Mouse (Mus musculus) thymus, adult 2 months (tissue): Measurements from ENCODE around the gene Glipr2. TPM values are rescaled to one million over a fixed set of nuclear protein-coding genes. Genes with fewer than 3 reads are reported as not detected.

ENCODE experiments used
- DNase-seq: peaks from one replicate; pipeline ENCODE4 v3.0.0; 2021
- H3K27ac ChIP-seq: fragments of 200-500 bp; 2 replicates; pipeline ENCODE4 v1.5.1; 2012; ENCODE audit warnings: low read length, control low read depth; ENCODE audit not compliant: control insufficient read depth, insufficient read depth
- H3K27me3 ChIP-seq: fragments of 200-500 bp; 2 replicates; pipeline ENCODE4 v1.6.1; 2012; ENCODE audit warnings: mild to moderate bottlenecking, low read length, moderate library complexity, mixed read lengths; ENCODE audit not compliant: control insufficient read depth, insufficient read depth
- H3K36me3 ChIP-seq: fragments of 200-500 bp; 2 replicates; pipeline ENCODE4 v1.6.1; 2012; ENCODE audit warnings: mild to moderate bottlenecking, low read length, moderate library complexity; ENCODE audit not compliant: control insufficient read depth, insufficient read depth
- H3K4me1 ChIP-seq: fragments of 200-500 bp; replicated peaks from 2 replicates; pipeline ENCODE4 v1.6.1; 2012; ENCODE audit warnings: low read length; ENCODE audit not compliant: control insufficient read depth, insufficient read depth
- H3K4me3 ChIP-seq: fragments of 200-500 bp; 2 replicates; pipeline ENCODE4 v1.5.1; 2012; ENCODE audit warnings: mild to moderate bottlenecking, low read length, control low read depth, moderate library complexity; ENCODE audit not compliant: control insufficient read depth, insufficient read depth
- CTCF ChIP-seq: fragments of 200-500 bp; IDR thresholded peaks from 2 replicates; pipeline ENCODE4 v1.5.1; 2012; ENCODE audit warnings: mild to moderate bottlenecking, control low read depth, low read length, moderate library complexity, borderline replicate concordance; ENCODE audit not compliant: control insufficient read depth, poor library complexity, insufficient read depth; ENCODE audit errors: extremely low read depth
- POLR2A ChIP-seq: fragments of 200-500 bp; IDR thresholded peaks from 2 replicates; pipeline ENCODE4 v1.6.1; 2012; ENCODE audit warnings: mild to moderate bottlenecking, low read length, control low read depth, moderate library complexity; ENCODE audit not compliant: control insufficient read depth, poor library complexity, insufficient read depth; ENCODE audit errors: extremely low read depth
- WGBS: fragments of 180-500 bp; shearing (Covaris S2); methylation state at CpG from one replicate; pipeline ENCODE4 v1.1.7; 2018; 5-methylcytosine and 5-hydroxymethylcytosine counted together
- polyA plus RNA-seq: library from polyadenylated mRNA; depleted of rRNA; stranded (reverse); fragments of >200 nt; gene quantifications from 2 replicates; pipeline ENCODE4 v1.2.3, GENCODE M21; 2012

Glipr2 gene
- polyA plus RNA-seq, 1 experiment = 23.4 TPM

DNA sequence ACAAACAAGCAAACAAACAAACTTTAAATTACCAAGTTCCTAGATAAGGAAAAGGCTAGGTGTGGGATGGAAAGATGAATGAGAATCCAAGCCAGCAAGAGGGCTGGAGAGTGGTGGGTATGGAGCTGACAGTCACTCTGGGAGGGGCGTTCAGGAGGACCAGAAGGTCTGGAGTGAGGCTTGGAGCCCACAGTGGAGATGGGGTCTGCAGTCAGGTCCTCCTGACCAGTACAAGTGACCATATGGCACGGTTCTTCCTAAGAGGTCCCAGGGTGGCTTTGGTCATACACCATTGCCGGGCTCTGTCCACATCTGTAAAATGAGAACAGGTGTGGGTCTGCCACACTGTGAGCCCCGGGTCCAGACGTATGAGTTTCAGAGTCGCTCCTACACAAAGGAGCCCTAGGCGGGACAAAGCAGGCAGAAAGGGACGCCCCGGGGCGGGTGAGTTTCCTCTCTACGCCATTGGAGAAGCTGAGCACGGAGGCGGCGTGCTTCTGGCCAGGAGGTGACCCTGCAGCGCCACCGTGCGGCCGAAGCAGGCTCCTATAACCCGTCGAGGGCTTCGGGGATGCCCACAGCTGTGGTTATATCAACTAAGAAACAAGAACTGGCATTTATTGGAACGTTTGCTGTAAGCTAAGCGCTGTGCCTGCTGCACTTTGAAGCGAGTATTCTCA lies 25.0 kb downstream of the Glipr2 start:
- peak; percentile 95 for DNase-seq
- Histone ChIP-seq H3K36me3 (no peaks in the 10 kb centered on the region), H3K4me3 (peak overlapping the region; percentile 20), H3K27ac (no peak overlapping the region), H3K4me1 (peaks cover 3% of the 10 kb centered on the region), H3K27me3 (no peaks in the 10 kb centered on the region)
- TF ChIP-seq POLR2A = no peak
- peak; percentile 97 for TF ChIP-seq CTCF
- WGBS = 2% methylated on average over 24 of the region's 24 CpGs

GRCm38 (mm10) chr4:43983181-43983580 lies 26.0 kb downstream of the Glipr2 start, which contains the start of gene Ccin:
TSS of gene Ccin (plus strand) at chr4:43983483.
- no peak for TF ChIP-seq POLR2A
- TF ChIP-seq CTCF = no peak
- Histone ChIP-seq H3K27me3 (no peaks in the 10 kb centered on the region), H3K27ac (no peak within 1 kb of the TSS), H3K4me3 (no peak within 1 kb of the TSS), H3K36me3 (no peaks in the 10 kb centered on the region), H3K4me1 (peaks cover 3% of the 10 kb centered on the region)
- WGBS = 95% methylated on average over 11 of the region's 11 CpGs
- DNase-seq = no peak

- TF ChIP-seq CTCF = no peak
- no peak for TF ChIP-seq POLR2A
- peaks cover 3% of the 10 kb centered on the region for H3K4me1 ChIP-seq
- no peak for DNase-seq
- H3K27me3 ChIP-seq = no peaks in the 10 kb centered on the region
- H3K36me3 ChIP-seq = no peaks in the 10 kb centered on the region
- H3K4me3 ChIP-seq = no peak overlapping the region
- H3K27ac ChIP-seq = no peak overlapping the region
- 97% methylated on average over 22 of the region's 22 CpGs for WGBS
Measured at GRCm38 (mm10) chr4:43983756-43984155, 26.6 kb downstream of the Glipr2 start.

DNA sequence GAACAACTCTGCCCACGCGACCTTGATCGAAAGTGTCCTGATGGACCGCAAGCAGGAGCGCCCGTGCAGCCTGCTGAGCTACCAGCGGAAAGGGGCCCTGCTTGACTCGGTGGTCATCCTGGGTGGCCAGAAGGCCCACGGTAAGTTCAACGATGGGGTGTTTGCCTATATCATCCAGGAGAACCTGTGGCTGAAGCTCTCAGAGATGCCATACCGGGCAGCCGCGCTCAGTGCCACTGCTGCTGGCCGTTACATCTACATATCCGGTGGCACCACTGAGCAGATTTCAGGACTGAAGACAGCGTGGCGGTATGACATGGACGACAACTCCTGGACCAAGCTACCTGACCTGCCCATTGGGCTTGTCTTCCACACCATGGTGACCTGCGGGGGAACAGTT lies 27.1 kb downstream of the Glipr2 start:
- Histone ChIP-seq H3K27ac (no peak overlapping the region), H3K4me3 (no peak overlapping the region), H3K36me3 (no peaks in the 10 kb centered on the region), H3K27me3 (no peaks in the 10 kb centered on the region), H3K4me1 (peaks cover 3% of the 10 kb centered on the region)
- WGBS = 97% methylated on average over 19 of the region's 19 CpGs
- no peak for DNase-seq
- TF ChIP-seq CTCF (no peak), POLR2A (no peak)

DNA sequence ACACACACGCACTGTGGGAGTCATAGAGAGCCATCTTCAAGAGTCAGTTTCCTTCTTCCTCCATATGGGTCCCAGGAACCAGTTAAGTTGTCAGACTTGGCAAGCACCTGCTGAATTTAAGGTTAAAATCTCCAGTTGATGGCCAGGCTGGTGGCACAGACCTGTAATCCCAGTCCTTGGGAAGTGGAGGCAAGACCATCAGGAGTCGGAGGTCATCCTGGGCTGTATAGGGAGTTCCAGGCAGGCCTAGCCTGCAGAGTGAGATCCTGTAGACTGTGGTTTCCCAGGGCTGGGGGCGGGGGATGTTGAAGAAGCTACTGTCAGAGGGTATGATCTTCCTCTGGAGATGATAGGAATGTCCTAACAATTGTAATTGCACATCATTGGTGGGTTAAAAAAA lies 31.8 kb downstream of the Glipr2 start:
- 96% methylated on average over 3 of the region's 3 CpGs for WGBS
- TF ChIP-seq POLR2A (no peak), CTCF (no peak)
- Histone ChIP-seq H3K4me3 (no peak overlapping the region), H3K4me1 (no peaks in the 10 kb centered on the region), H3K27me3 (no peaks in the 10 kb centered on the region), H3K36me3 (no peaks in the 10 kb centered on the region), H3K27ac (no peak overlapping the region)
- no peak for DNase-seq

GRCm38 (mm10) chr4:43993072-43993471 lies 35.9 kb downstream of the Glipr2 start:
- no peak for DNase-seq
- H3K27ac ChIP-seq = no peak overlapping the region
- no peaks in the 10 kb centered on the region for H3K27me3 ChIP-seq
- no peak for TF ChIP-seq CTCF
- no peak for TF ChIP-seq POLR2A
- H3K4me1 ChIP-seq = no peaks in the 10 kb centered on the region
- H3K36me3 ChIP-seq = no peaks in the 10 kb centered on the region
- WGBS = 95% methylated on average over 11 of the region's 11 CpGs
- H3K4me3 ChIP-seq = no peak overlapping the region

- no peak for TF ChIP-seq CTCF
- no peak for TF ChIP-seq POLR2A
- no peak for DNase-seq
- H3K27ac ChIP-seq = no peak overlapping the region
- no peaks in the 10 kb centered on the region for H3K27me3 ChIP-seq
- H3K4me1 ChIP-seq = no peaks in the 10 kb centered on the region
- WGBS = 93% methylated on average over 2 of the region's 2 CpGs
- no peak overlapping the region for H3K4me3 ChIP-seq
- H3K36me3 ChIP-seq = no peaks in the 10 kb centered on the region
Measured at GRCm38 (mm10) chr4:43994342-43994741, 37.1 kb downstream of the Glipr2 start.

GRCm38 (mm10) chr4:44003622-44004021 lies 46.4 kb downstream of the Glipr2 start:
- H3K4me1 ChIP-seq = no peaks in the 10 kb centered on the region; the same call in 1 of the 2 replicates
- WGBS = 97% methylated on average over 6 of the region's 6 CpGs
- no peak overlapping the region for H3K27ac ChIP-seq
- no peaks in the 10 kb centered on the region for H3K36me3 ChIP-seq
- H3K4me3 ChIP-seq = no peak overlapping the region
- TF ChIP-seq POLR2A (no peak), CTCF (no peak)
- H3K27me3 ChIP-seq = no peaks in the 10 kb centered on the region
- no peak for DNase-seq
